Mouse (Mus musculus): Measurements from ENCODE around the gene Trim11. TPM values are rescaled to one million over a fixed set of nuclear protein-coding genes. Genes with fewer than 3 reads are reported as not detected.
A peak's percentile ranks its signal among the peaks of the same experiment; 100 is the strongest.
"Not testable (repeated sequence)": the region's sequence is repeated elsewhere in the genome, so short reads cannot be mapped to it uniquely, and the experiment has no call there.

Gene Trim11
- total RNA-seq (2022): 10 to 100 TPM; 28.4 to 32.5 (median 31.0) TPM

GRCm38 (mm10) chr11:58978027-58978705, at the start of gene Trim11:
Trim11 (plus strand) TSS chr11:58978093.
- no peak for DNase-seq (ENCODE audit: low spot score in 2 of 2)

- no peak for DNase-seq (ENCODE audit: low spot score in 2 of 2)
Observed at GRCm38 (mm10) chr11:58929055-58929454, 48.8 kb upstream of the Trim11 start.

GRCm38 (mm10) chr11:58929641-58930040, 48.3 kb upstream of the Trim11 start:
- DNase-seq (ENCODE audit: low spot score in 2 of 2): no peak

- DNase-seq (ENCODE audit: low spot score in 2 of 2): no peak
Observed at GRCm38 (mm10) chr11:58930254-58930653, 47.6 kb upstream of the Trim11 start.

GRCm38 (mm10) chr11:58931576-58931975, 46.3 kb upstream of the Trim11 start:
- no peak for DNase-seq (ENCODE audit: low spot score in 2 of 2)

- DNase-seq (ENCODE audit: low spot score in 2 of 2): no peak
Observed at GRCm38 (mm10) chr11:58937909-58938308, 40.0 kb upstream of the Trim11 start.

GRCm38 (mm10) chr11:58938322-58939087, 39.4 kb upstream of the Trim11 start, which contains the start of gene Rnf187:
Rnf187 (minus strand) TSS chr11:58938916.
- peak; percentile 87 to 90 for DNase-seq (ENCODE audit: low spot score in 2 of 2)

GRCm38 (mm10) chr11:58939088-58939439, 38.8 kb upstream of the Trim11 start:
- DNase-seq (ENCODE audit: low spot score in 2 of 2): no peak

GRCm38 (mm10) chr11:58944136-58944535, 33.8 kb upstream of the Trim11 start:
- no peak for DNase-seq (ENCODE audit: low spot score in 2 of 2)

- DNase-seq (ENCODE audit: low spot score in 2 of 2): no peak
Observed at GRCm38 (mm10) chr11:58947306-58947705, 30.6 kb upstream of the Trim11 start.

- peak in 1 of 2 experiments; percentile 65 for DNase-seq (ENCODE audit: low spot score in 2 of 2)
Observed at GRCm38 (mm10) chr11:58947798-58948528, 29.9 kb upstream of the Trim11 start.

- DNase-seq (ENCODE audit: low spot score in 2 of 2): peak; percentile 85 to 86
Observed at GRCm38 (mm10) chr11:58948542-58949479, 29.1 kb upstream of the Trim11 start, which contains the start of gene Hist3h2ba. Hist3h2ba (plus strand) TSS chr11:58948920.

GRCm38 (mm10) chr11:58949480-58950431, 28.1 kb upstream of the Trim11 start:
- DNase-seq (ENCODE audit: low spot score in 2 of 2): peak in 1 of 2 experiments; percentile 61

GRCm38 (mm10) chr11:58951210-58951609, 26.7 kb upstream of the Trim11 start:
- DNase-seq (ENCODE audit: low spot score in 2 of 2): no peak

- no peak for DNase-seq (ENCODE audit: low spot score in 2 of 2)
Observed at GRCm38 (mm10) chr11:58953351-58954169, 24.3 kb upstream of the Trim11 start.

- not testable (repeated sequence) for DNase-seq (ENCODE audit: low spot score in 2 of 2)
Observed at GRCm38 (mm10) chr11:58954170-58954419, 23.8 kb upstream of the Trim11 start.

GRCm38 (mm10) chr11:58954420-58955142, 23.3 kb upstream of the Trim11 start, which contains the start of the genes Hist3h2a and Trim17:
Hist3h2a (plus strand) TSS chr11:58954685.
Trim17 (plus strand) TSS chr11:58954685.
- peak; percentile 94 to 97 for DNase-seq (ENCODE audit: low spot score in 2 of 2)

All from layer of hippocampus, adult 8-10 months (tissue).